Mouse (Mus musculus): Measurements from ENCODE around the gene Adamts1. TPM values are rescaled to one million over a fixed set of nuclear protein-coding genes. Genes with fewer than 3 reads are reported as not detected.

Adamts1 gene
- polyA plus RNA-seq, 1 experiment from 2014 or later = 2.5 TPM

GRCm38 (mm10) chr16:85746386-85746785 is 56.5 kb downstream of the Adamts1 start:
- WGBS (ENCODE audit: missing documents) = 98% methylated on average over 3 of the region's 3 CpGs

More at GRCm38 (mm10) chr16:85746386-85746785, 56.5 kb downstream of the Adamts1 start:
- H3K36me3 ChIP-seq (ENCODE audit: inconsistent target) = no peaks in the 10 kb centered on the region
- no peaks in the 10 kb centered on the region for H3K79me2 ChIP-seq (ENCODE audit: inconsistent target)
- no peak overlapping the region for H3K27ac ChIP-seq
- no peak overlapping the region for H3K4me3 ChIP-seq (ENCODE audit: inconsistent target)

Other genes with a start within 250 kb of the Adamts1 start
- gene Cyyr1, start 249.7 kb downstream of the Adamts1 start, polyA plus RNA-seq (2018) = 0.05 TPM in 1 of 3 replicates, not detected in the others
- gene Adamts5, start 98.7 kb upstream of the Adamts1 start, polyA plus RNA-seq (2018) = not detected in 3 replicates